Mouse (Mus musculus) brain, embryonic 14.5 days (tissue): ENCODE data around the gene A830031A19Rik.

ENCODE experiments used
- CTCF ChIP-seq: fragments of 200-500 bp; IDR thresholded peaks from 2 replicates; pipeline ENCODE4 v1.5.1; 2012; ENCODE audit warnings: inconsistent platforms, mild to moderate bottlenecking, moderate library complexity, borderline replicate concordance; ENCODE audit not compliant: insufficient read depth, insufficient read length; ENCODE audit errors: extremely low read depth
- POLR2A ChIP-seq: fragments of 200-500 bp; IDR thresholded peaks from 2 replicates; pipeline ENCODE4 v1.6.1; 2012; ENCODE audit warnings: mild to moderate bottlenecking, inconsistent platforms, borderline replicate concordance; ENCODE audit not compliant: poor library complexity, insufficient read depth, insufficient read length, severe bottlenecking; ENCODE audit errors: extremely low read depth

- TF ChIP-seq CTCF (no peak), POLR2A (no peak)
Measured at GRCm38 (mm10) chr11:24096483-24096882, 21.6 kb upstream of the A830031A19Rik start.
